8 mouse cellular contexts compared by ENCODE assay signal in genomic region chr2:30725601-30726489, GRCm38 (mm10).
A peak's percentile ranks its signal among the peaks of the same experiment; 100 is the strongest.
DNase-seq lines count a peak whose midpoint lies in the region; ATAC-seq and TF ChIP-seq lines count a peak whose summit lies in the region.

No protein-coding gene starts in this region.

- H3K9me3 ChIP-seq in ES-Bruce4 (replicated peaks; ENCODE audit: control insufficient read depth, insufficient read depth, low read length, poor library complexity, severe bottlenecking) = no peaks in the 10 kb centered on the region
- H3K9me3 ChIP-seq in neural tube, embryonic 12.5 days = no peaks in the 10 kb centered on the region

- no peak overlapping the region for H3K27ac ChIP-seq in ES-Bruce4 (ENCODE audit: insufficient read depth, low read length)
- H3K27ac ChIP-seq in cortical plate, adult 2 months (ENCODE audit: insufficient read depth, low read length) = 0 out of 2 replicates have a peak overlapping the region, but pooled peaks have one; percentile 26
- H3K27ac ChIP-seq in neural tube, embryonic 12.5 days = peak overlapping the region; percentile 82

- H3K27me3 ChIP-seq in ES-Bruce4 (ENCODE audit: control insufficient read depth, insufficient read depth, low read length, poor library complexity, severe bottlenecking) = no peaks in the 10 kb centered on the region
- H3K27me3 ChIP-seq in neural tube, embryonic 12.5 days (replicated peaks) = no peaks in the 10 kb centered on the region

- 0 out of 2 replicates have a peak overlapping the region, but pooled peaks have one; percentile 7 for H3K9ac ChIP-seq in ES-Bruce4 (ENCODE audit: low read depth, poor library complexity, severe bottlenecking)
- H3K9ac ChIP-seq in neural tube, embryonic 12.5 days = peak overlapping the region; percentile 46

- DNase-seq in gastrocnemius, postnatal 25 days = peak; percentile 55
- DNase-seq in gastrocnemius, adult 8-10 months (ENCODE audit: low spot score in 2 of 2) = no peak
- DNase-seq in heart, postnatal 4 days = peak; percentile 55
- peak; percentile 41 for DNase-seq in liver
- DNase-seq in c-Kit-positive CD71-positive TER-119-positive erythroid progenitor cells, embryonic 14.5 days (ENCODE audit: low spot score) = no peak

- ATAC-seq in neural tube, embryonic 12.5 days (ENCODE audit: low FRiP score, low read depth) = peak; percentile 57

- peaks cover 11% of the 10 kb centered on the region for H3K4me1 ChIP-seq in ES-Bruce4 (ENCODE audit: control insufficient read depth, insufficient read depth, low read length)
- H3K4me1 ChIP-seq in cortical plate, adult 2 months (ENCODE audit: control insufficient read depth, insufficient read depth, low read length) = peaks cover 9% of the 10 kb centered on the region
- peaks cover 56% of the 10 kb centered on the region for H3K4me1 ChIP-seq in neural tube, embryonic 12.5 days

- no peak for TF ChIP-seq EP300 in ES-Bruce4 (IDR thresholded peaks at IDR 0.05; ENCODE audit: insufficient read depth, low read depth, low read length)

- 10% methylated on average over 38 of the region's 38 CpGs for WGBS in neural tube, embryonic 12.5 days

- H3K4me2 ChIP-seq in neural tube, embryonic 12.5 days (replicated peaks) = peak overlapping the region; percentile 56

- H3K36me3 ChIP-seq in ES-Bruce4 (ENCODE audit: control insufficient read depth, insufficient read depth, low read length, poor library complexity, severe bottlenecking) = no peaks in the 10 kb centered on the region
- H3K36me3 ChIP-seq in neural tube, embryonic 12.5 days = no peaks in the 10 kb centered on the region

- no peak for TF ChIP-seq POLR2A in ES-Bruce4 (IDR thresholded peaks at IDR 0.05; ENCODE audit: insufficient read depth, low read length)
- no peak for TF ChIP-seq POLR2A in cortical plate, adult 2 months (IDR thresholded peaks at IDR 0.05; ENCODE audit: extremely low read depth, insufficient read depth, low read length)

- TF ChIP-seq CTCF in ES-Bruce4 (IDR thresholded peaks at IDR 0.05; ENCODE audit: low read depth, low read length) = no peak
- TF ChIP-seq CTCF in cortical plate, adult 2 months (IDR thresholded peaks at IDR 0.05; ENCODE audit: extremely low read depth, insufficient read depth, low read length) = no peak

- H3K4me3 ChIP-seq in ES-Bruce4 (ENCODE audit: low read depth, low read length) = peak overlapping the region; percentile 17; the same call in 1 of the 2 replicates
- no peak overlapping the region for H3K4me3 ChIP-seq in cortical plate, adult 2 months (ENCODE audit: insufficient read depth, low read length)
- H3K4me3 ChIP-seq in neural tube, embryonic 12.5 days = peak overlapping the region; percentile 11; the same call in 1 of the 2 replicates

Comparison
In these comparisons a context has a peak if more than half of its experiments do, and no peak if none do; other contexts are left out.
1. DNase-seq: peak in gastrocnemius, postnatal 25 days (single experiment), heart, postnatal 4 days (single experiment) and liver (single experiment); none in gastrocnemius, adult 8-10 months (0 of 2) and c-Kit-positive CD71-positive TER-119-positive erythroid progenitor cells, embryonic 14.5 days (single experiment).